Mouse (Mus musculus): ENCODE results near the gene Anxa9. TPM values are rescaled to one million over a fixed set of nuclear protein-coding genes. Genes with fewer than 3 reads are reported as not detected.
A peak's percentile ranks its signal among the peaks of the same experiment; 100 is the strongest.

Anxa9 gene
- total and polyA plus RNA-seq, 2 experiments from 2014 or later = 0.14 to 0.40 TPM

- H3K27me3 ChIP-seq (ENCODE audit: insufficient read depth, low read length) = no peaks in the 10 kb centered on the region
- no peak for TF ChIP-seq CTCF (IDR thresholded peaks at IDR 0.05; ENCODE audit: low read depth)
- peaks cover 11% of the 10 kb centered on the region for H3K4me1 ChIP-seq (ENCODE audit: insufficient read depth)
- H3K36me3 ChIP-seq (ENCODE audit: insufficient read depth) = peaks cover 11% of the 10 kb centered on the region; the same call in 1 of the 2 replicates
- H3K9me3 ChIP-seq (ENCODE audit: low read length) = no peaks in the 10 kb centered on the region
- H3K4me2 ChIP-seq (ENCODE audit: low read depth) = peak overlapping the region; percentile 81
- no peak overlapping the region for H3K9ac ChIP-seq
- ATAC-seq (no peak), DNase-seq (no peak)
- H3K27ac ChIP-seq (ENCODE audit: low read depth, low read length) = no peak overlapping the region
- no peak overlapping the region for H3K4me3 ChIP-seq (ENCODE audit: low read depth, low read length)
- 93% methylated on average over 12 of the region's 12 CpGs for WGBS
These were observed 22.3 kb downstream of the Anxa9 start for GRCm38 (mm10) chr3:95284501-95285281.

- Histone ChIP-seq H3K27ac (ENCODE audit: low read depth, low read length) (no peak overlapping the region), H3K4me3 (ENCODE audit: low read depth, low read length) (peak overlapping the region; percentile 66), H3K27me3 (ENCODE audit: insufficient read depth, low read length) (no peaks in the 10 kb centered on the region), H3K36me3 (ENCODE audit: insufficient read depth) (peaks cover 11% of the 10 kb centered on the region; the same call in 1 of the 2 replicates), H3K9ac (peak overlapping the region; percentile 74), H3K9me3 (ENCODE audit: low read length) (no peaks in the 10 kb centered on the region), H3K4me1 (ENCODE audit: insufficient read depth) (peaks cover 11% of the 10 kb centered on the region), H3K4me2 (ENCODE audit: low read depth) (peak overlapping the region; percentile 81)
- TF ChIP-seq CTCF (IDR thresholded peaks at IDR 0.05; ENCODE audit: low read depth) = no peak
- no peak for DNase-seq
- ATAC-seq = no peak
- WGBS = 13% methylated on average over 1 of the region's 1 CpGs
These were observed 22.9 kb downstream of the Anxa9 start for GRCm38 (mm10) chr3:95284062-95284461.

- H3K4me1 ChIP-seq (ENCODE audit: insufficient read depth) = peaks cover 11% of the 10 kb centered on the region
- peak overlapping the region; percentile 83 for H3K27ac ChIP-seq (ENCODE audit: low read depth, low read length)
- H3K4me2 ChIP-seq (ENCODE audit: low read depth) = peak overlapping the region; percentile 81
- no peaks in the 10 kb centered on the region for H3K9me3 ChIP-seq (ENCODE audit: low read length)
- peak overlapping the region; percentile 66 for H3K4me3 ChIP-seq (ENCODE audit: low read depth, low read length)
- DNase-seq = peak; percentile 38
- TF ChIP-seq CTCF (IDR thresholded peaks at IDR 0.05; ENCODE audit: low read depth) = no peak
- WGBS = 4% methylated on average over 7 of the region's 7 CpGs
- H3K36me3 ChIP-seq (ENCODE audit: insufficient read depth) = peaks cover 8% of the 10 kb centered on the region; the same call in 1 of the 2 replicates
- peak overlapping the region; percentile 74 for H3K9ac ChIP-seq
- no peaks in the 10 kb centered on the region for H3K27me3 ChIP-seq (ENCODE audit: insufficient read depth, low read length)
- ATAC-seq = no peak
These were observed 23.4 kb downstream of the Anxa9 start for GRCm38 (mm10) chr3:95283589-95283941.

GRCm38 (mm10) chr3:95282865-95283588, 23.9 kb downstream of the Anxa9 start:
- under 1% methylated on average over 50 of the region's 51 CpGs for WGBS
- peak; percentile 55 for TF ChIP-seq CTCF (IDR thresholded peaks at IDR 0.05; ENCODE audit: low read depth)
- DNase-seq = peak; percentile 82

GRCm38 (mm10) chr3:95282381-95282864, 24.6 kb downstream of the Anxa9 start:
- Histone ChIP-seq H3K4me3 (ENCODE audit: low read depth, low read length) (peak overlapping the region; percentile 66), H3K9me3 (ENCODE audit: low read length) (no peaks in the 10 kb centered on the region), H3K4me1 (ENCODE audit: insufficient read depth) (peaks cover 11% of the 10 kb centered on the region), H3K4me2 (ENCODE audit: low read depth) (peak overlapping the region; percentile 81), H3K36me3 (ENCODE audit: insufficient read depth) (no peaks in the 10 kb centered on the region), H3K27ac (ENCODE audit: low read depth, low read length) (peak overlapping the region; percentile 83), H3K9ac (peak overlapping the region; percentile 74), H3K27me3 (ENCODE audit: insufficient read depth, low read length) (no peaks in the 10 kb centered on the region)
- no peak for ATAC-seq
- WGBS = under 1% methylated on average over 11 of the region's 11 CpGs
- TF ChIP-seq CTCF (IDR thresholded peaks at IDR 0.05; ENCODE audit: low read depth) = no peak
- no peak for DNase-seq

More at GRCm38 (mm10) chr3:95282865-95283588, 23.9 kb downstream of the Anxa9 start:
- Histone ChIP-seq H3K9ac (peak overlapping the region; percentile 74), H3K4me2 (ENCODE audit: low read depth) (peak overlapping the region; percentile 81), H3K27me3 (ENCODE audit: insufficient read depth, low read length) (no peaks in the 10 kb centered on the region), H3K9me3 (ENCODE audit: low read length) (no peaks in the 10 kb centered on the region), H3K27ac (ENCODE audit: low read depth, low read length) (peak overlapping the region; percentile 83), H3K4me1 (ENCODE audit: insufficient read depth) (peaks cover 11% of the 10 kb centered on the region), H3K4me3 (ENCODE audit: low read depth, low read length) (peak overlapping the region; percentile 66), H3K36me3 (ENCODE audit: insufficient read depth) (peaks cover 3% of the 10 kb centered on the region; the same call in 1 of the 2 replicates)
- peak; percentile 74 for ATAC-seq

GRCm38 (mm10) chr3:95281216-95282126, 25.5 kb downstream of the Anxa9 start, which contains the start of the genes Mindy1 and Prune1:
Mindy1 (plus strand) TSS chr3:95281345.
Prune1 (minus strand) TSS chr3:95282076.
- H3K27ac ChIP-seq (ENCODE audit: low read depth, low read length) = peak within 1 kb of the TSS; percentile 83
- H3K27me3 ChIP-seq (ENCODE audit: insufficient read depth, low read length) = no peaks in the 10 kb centered on the region
- peak within 1 kb of the TSS; percentile 81 for H3K4me2 ChIP-seq (ENCODE audit: low read depth)
- H3K9ac ChIP-seq = peak within 1 kb of the TSS; percentile 88
- H3K4me1 ChIP-seq (ENCODE audit: insufficient read depth) = peaks cover 11% of the 10 kb centered on the region
- peak within 1 kb of the TSS; percentile 66 for H3K4me3 ChIP-seq (ENCODE audit: low read depth, low read length)
- no peaks in the 10 kb centered on the region for H3K36me3 ChIP-seq (ENCODE audit: insufficient read depth)
- TF ChIP-seq CTCF (IDR thresholded peaks at IDR 0.05; ENCODE audit: low read depth) = peak; percentile 57
- no peaks in the 10 kb centered on the region for H3K9me3 ChIP-seq (ENCODE audit: low read length)
- DNase-seq (peak; percentile 98), ATAC-seq (peak; percentile 96)
- WGBS = under 1% methylated on average over 53 of the region's 53 CpGs

Data from forebrain, postnatal 0 days (tissue).